Mouse (Mus musculus) gastrocnemius, adult 2 months (tissue): Measurements from ENCODE around the gene Csad. TPM values are rescaled to one million over a fixed set of nuclear protein-coding genes. Genes with fewer than 3 reads are reported as not detected.

Experiments used
- DNase-seq: peaks from one replicate; pipeline ENCODE4 v3.0.0; 2022
- H3K27ac ChIP-seq: fragments of 200-600 bp; 2 replicates; pipeline ENCODE4 v1.8.1; 2022; ENCODE audit warnings: mild to moderate bottlenecking
- H3K4me3 ChIP-seq: fragments of 200-600 bp; 2 replicates; pipeline ENCODE4 v1.8.1; 2022; ENCODE audit warnings: mild to moderate bottlenecking, moderate library complexity
- CTCF ChIP-seq: fragments of 200-600 bp; IDR thresholded peaks from 2 replicates; pipeline ENCODE4 v1.8.1; 2022; ENCODE audit warnings: antibody characterized with exemption, mild to moderate bottlenecking, moderate library complexity
- intact Hi-C: fragments of 180-260 bp; cut with DNase I; formaldehyde crosslinking; loops from one replicate; pipeline ENCODE4 v1.15.1; 2025
- total RNA-seq, 2 experiments: library from RNA; stranded (reverse); gene quantifications; 2 replicates each; pipeline ENCODE4 v1.2.3; 2021

Csad gene
- total RNA-seq, 2 experiments from 2014 or later, result 5.8 to 8.8 TPM

GRCm38 (mm10) chr15:102144726-102145125 lies 59.8 kb downstream of the Csad start:
- peak overlapping the region; percentile 68 for H3K4me3 ChIP-seq
- no peak for TF ChIP-seq CTCF
- peak; percentile 49 for DNase-seq
- intact Hi-C loops, result loop anchor here (5.0 kb wide), 1 partner anchor 32 kb away; no protein-coding TSS in a partner anchor
- H3K27ac ChIP-seq, result peak overlapping the region; percentile 87

DNA sequence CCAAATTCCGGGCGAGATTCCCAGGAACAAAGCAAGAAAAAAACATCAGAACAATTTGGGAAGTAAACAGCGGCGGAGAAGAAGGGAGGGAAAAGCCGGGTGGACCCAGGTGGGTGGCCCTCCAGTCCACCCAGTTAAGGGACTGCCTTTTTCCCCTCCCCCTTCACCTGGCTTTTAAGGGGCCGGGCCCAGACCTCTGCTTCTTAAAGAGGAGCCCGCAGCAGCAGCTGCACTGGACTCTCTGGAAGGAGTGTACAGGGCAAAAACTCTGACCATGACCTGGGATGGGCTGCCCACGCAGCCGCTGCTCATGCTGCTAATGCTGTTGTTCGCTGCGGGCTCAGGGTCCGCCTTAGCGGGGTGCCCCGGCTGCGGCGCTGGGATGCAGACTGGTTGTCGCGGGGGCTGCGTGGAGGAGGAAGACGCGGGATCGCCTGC lies 60.2 kb downstream of the Csad start, which contains the start of gene Igfbp6:
Gene Igfbp6 (plus strand): TSS at position 89 of the 438 bp plus-strand sequence.
- intact Hi-C loops, result no loop called here
- Histone ChIP-seq H3K27ac (peak within 1 kb of the TSS; percentile 87), H3K4me3 (peak within 1 kb of the TSS; percentile 68)
- peak; percentile 74 for DNase-seq
- TF ChIP-seq CTCF, result no peak

DNA sequence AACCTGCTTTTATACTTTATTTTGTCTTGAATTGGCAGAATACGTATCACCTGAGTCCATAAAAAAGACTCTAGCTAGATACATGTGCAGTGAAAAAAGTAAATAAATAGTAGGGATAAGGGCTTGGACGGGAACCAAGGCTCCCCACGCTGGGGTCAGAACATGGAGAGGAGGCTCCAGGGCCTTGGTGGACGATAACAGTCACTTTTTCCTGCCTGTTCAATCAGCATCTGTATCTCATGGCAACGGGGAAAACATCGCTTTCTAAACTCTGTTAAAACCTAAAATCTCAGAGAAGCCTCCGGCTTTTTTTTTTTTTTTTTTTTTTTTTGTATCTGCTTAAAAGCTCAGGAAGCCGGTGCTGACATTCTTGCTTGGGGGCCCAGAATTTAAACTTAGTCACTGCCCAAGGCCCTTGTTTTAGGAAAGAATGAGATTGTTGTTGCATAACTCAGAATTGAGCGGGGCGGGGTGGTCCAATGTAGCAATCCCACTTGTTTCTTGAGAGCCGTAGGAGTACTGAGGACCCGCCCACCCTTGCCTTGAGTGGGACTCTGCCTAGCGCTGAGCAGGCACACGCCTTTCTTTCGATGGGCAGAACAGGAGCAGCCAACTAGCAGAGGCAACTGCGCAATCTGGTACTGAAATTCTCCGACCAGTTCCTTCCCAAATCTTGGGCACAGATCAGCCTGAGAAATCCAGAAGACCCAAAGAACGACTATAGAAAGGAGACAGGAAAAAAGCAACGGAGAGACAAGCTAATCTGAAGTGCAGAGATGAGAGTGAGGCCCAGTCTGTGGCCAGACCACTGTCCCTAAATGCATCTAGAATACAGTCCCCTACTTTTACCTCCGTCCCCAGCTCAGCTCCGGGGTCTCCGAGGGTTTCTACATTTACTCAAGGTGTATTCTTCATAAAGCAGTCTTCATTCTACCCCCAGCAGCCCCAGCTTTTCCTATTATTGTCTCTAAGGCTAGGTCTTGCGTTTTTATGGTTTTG lies 61.3 kb downstream of the Csad start:
- Histone ChIP-seq H3K27ac (peak overlapping the region; percentile 87), H3K4me3 (peak overlapping the region; percentile 68)
- no peak for TF ChIP-seq CTCF
- peak; percentile 80 for DNase-seq
- intact Hi-C loops, result no loop called here

- no peak for DNase-seq
- no peak for TF ChIP-seq CTCF
- Histone ChIP-seq H3K27ac (no peak overlapping the region), H3K4me3 (no peak overlapping the region)
- intact Hi-C loops, result no loop called here
Measured at GRCm38 (mm10) chr15:102141120-102141519, 63.4 kb downstream of the Csad start.

- peak; percentile 97 for DNase-seq
- Histone ChIP-seq H3K27ac (peak within 1 kb of the TSS; percentile 92), H3K4me3 (peak within 1 kb of the TSS; percentile 98)
- intact Hi-C loops, result loop anchor here (1.0 kb wide), 1 partner anchor 34 kb away; no protein-coding TSS in a partner anchor
- no peak for TF ChIP-seq CTCF
Measured at GRCm38 (mm10) chr15:102136129-102136758, 68.3 kb downstream of the Csad start, which contains the start of gene Spryd3. TSS of gene Spryd3 (minus strand) at chr15:102136234.

DNA sequence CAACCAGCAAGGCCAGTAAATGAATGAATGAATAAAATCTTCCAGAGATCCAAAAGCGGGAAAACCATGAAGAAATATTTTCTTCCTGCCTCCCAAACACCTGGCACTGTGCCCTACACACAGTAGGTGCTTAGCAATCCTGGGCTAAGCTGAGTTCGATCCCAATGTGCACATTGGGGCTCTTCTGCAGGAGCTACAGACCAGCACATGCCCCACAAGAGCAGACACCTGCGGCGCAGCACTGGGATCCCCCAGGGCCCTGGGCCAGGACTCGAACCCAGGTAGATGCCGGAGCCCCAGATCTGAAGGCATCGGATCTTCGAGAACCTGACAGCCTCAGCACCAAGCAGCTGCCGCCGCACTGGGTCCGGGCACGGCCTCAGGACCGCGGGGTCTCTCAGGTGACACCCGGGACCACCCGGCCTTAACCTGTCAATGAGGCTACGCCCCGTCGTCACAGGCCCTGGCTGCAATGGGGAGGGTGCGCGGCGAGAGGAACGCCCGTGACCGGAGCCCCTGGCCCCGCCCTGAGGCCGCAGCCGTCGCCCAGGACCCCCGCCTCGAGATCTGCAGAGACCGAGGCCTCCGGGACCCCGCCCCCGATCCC lies 68.9 kb downstream of the Csad start:
- Histone ChIP-seq H3K4me3 (peak overlapping the region; percentile 98), H3K27ac (peak overlapping the region; percentile 92)
- TF ChIP-seq CTCF, result no peak
- intact Hi-C loops, result loop anchor here (1.0 kb wide), 1 partner anchor 33 kb away; no protein-coding TSS in a partner anchor
- DNase-seq, result no peak

GRCm38 (mm10) chr15:102134709-102135108 lies 69.8 kb downstream of the Csad start:
- no peak for TF ChIP-seq CTCF
- Histone ChIP-seq H3K27ac (no peak overlapping the region), H3K4me3 (no peak overlapping the region)
- no peak for DNase-seq
- intact Hi-C loops, result no loop called here

DNA sequence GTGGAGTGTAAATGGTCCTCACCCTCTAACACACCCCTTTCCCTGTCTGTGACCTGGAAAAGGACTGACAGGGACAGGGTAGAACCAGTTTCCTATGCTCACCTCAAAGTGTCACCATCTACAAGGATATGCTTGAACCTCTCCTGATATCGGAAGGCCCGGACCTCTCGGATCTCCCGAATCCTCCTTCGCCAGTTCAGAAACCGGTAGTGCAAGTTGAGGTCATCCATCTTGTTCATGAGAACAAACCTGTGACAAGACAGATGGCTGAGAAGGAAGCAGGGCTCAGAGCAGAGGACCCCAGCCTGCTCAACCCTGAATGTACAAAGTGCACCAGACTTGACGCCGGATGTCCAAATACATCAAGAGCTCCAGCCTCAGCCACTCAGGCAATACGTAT lies 71.2 kb downstream of the Csad start:
- Histone ChIP-seq H3K27ac (no peak overlapping the region), H3K4me3 (no peak overlapping the region)
- TF ChIP-seq CTCF, result no peak
- intact Hi-C loops, result no loop called here
- DNase-seq, result no peak

Other genes starting within 250 kb of the Csad start
- not detected for gene Krt8, start 200.2 kb downstream of the Csad start, total RNA-seq
- under 1 TPM in 1 of 2 experiments, not detected in 1; 0.33 TPM for gene Krt18, start 176.5 kb downstream of the Csad start, total RNA-seq
- gene Eif4b, start 131.0 kb downstream of the Csad start, total RNA-seq, result 100 to 1,000 TPM; 187 to 246 TPM
- gene Tns2, start 104.3 kb downstream of the Csad start, total RNA-seq, result 10 to 100 TPM; 39.1 to 44.1 TPM
- 1 to 10 TPM; 4.4 to 5.8 TPM for gene Spryd3, start 68.5 kb downstream of the Csad start, total RNA-seq
- 10 to 100 TPM; 34.3 to 87.7 TPM for gene Igfbp6, start 60.4 kb downstream of the Csad start, total RNA-seq
- under 1 TPM in 1 of 2 experiments, not detected in 1; 0.14 TPM for gene Soat2, start 54.2 kb downstream of the Csad start, total RNA-seq
- 10 to 100 TPM; 26.8 to 29.6 TPM for gene Zfp740, start 1.5 kb downstream of the Csad start, total RNA-seq
- gene Itgb7, start 27.2 kb upstream of the Csad start, total RNA-seq, result 1 to 10 TPM; 1.2 to 1.3 TPM
- 10 to 100 TPM in 1 of 2 experiments, 1 to 10 TPM in 1; 9.9 to 11.9 TPM for gene Rarg, start 52.8 kb upstream of the Csad start, total RNA-seq
- not detected for gene Gm9918, start 65.8 kb upstream of the Csad start, total RNA-seq
- 10 to 100 TPM; 14.2 TPM for gene Mfsd5, start 74.7 kb upstream of the Csad start, total RNA-seq
- gene Espl1, start 91.5 kb upstream of the Csad start, total RNA-seq, result under 1 TPM; 0.06 to 0.31 TPM
- 100 to 1,000 TPM; 232 to 252 TPM for gene Pfdn5, start 121.4 kb upstream of the Csad start, total RNA-seq
- 10 to 100 TPM; 15.6 to 16.0 TPM for gene Myg1, start 127.0 kb upstream of the Csad start, total RNA-seq
- gene Aaas, start 146.0 kb upstream of the Csad start, total RNA-seq, result 1 to 10 TPM; 5.7 to 7.8 TPM
- not detected for gene Sp7, start 162.5 kb upstream of the Csad start, total RNA-seq
- gene Sp1, start 201.4 kb upstream of the Csad start, total RNA-seq, result 10 to 100 TPM; 23.0 to 25.1 TPM
- 1 to 10 TPM; 7.2 to 9.5 TPM for gene Amhr2, start 240.6 kb upstream of the Csad start, total RNA-seq